Mouse (Mus musculus) testis, adult 2 months (tissue): Measurements from ENCODE around the gene Oas2.

Experiments used
- CTCF ChIP-seq: fragments of 200-500 bp; IDR thresholded peaks from 2 replicates; pipeline ENCODE4 v1.5.1; 2012; ENCODE audit warnings: low read depth, mild to moderate bottlenecking, inconsistent platforms, low read length, moderate library complexity; ENCODE audit not compliant: control insufficient read depth, insufficient read depth, insufficient replicate concordance
- POLR2A ChIP-seq: fragments of 200-500 bp; IDR thresholded peaks from 2 replicates; pipeline ENCODE4 v1.6.1; 2012; ENCODE audit warnings: low read depth, mild to moderate bottlenecking, inconsistent platforms, low read length, moderate library complexity; ENCODE audit not compliant: control insufficient read depth

GRCm38 (mm10) chr5:120694695-120695074 is 55.0 kb downstream of the Oas2 start:
- TF ChIP-seq POLR2A (no peak), CTCF (no peak)
